Mouse (Mus musculus) effector memory CD4-positive, alpha-beta T cell, adult 7 months (primary cell): ENCODE results near the gene Tbc1d2b. TPM values are rescaled to one million over a fixed set of nuclear protein-coding genes. Genes with fewer than 3 reads are reported as not detected.

Experiments
- polyA plus RNA-seq: library from polyadenylated mRNA; unstranded; fragments of 100-300 nt; shearing (Covaris generic); gene quantifications from one replicate; pipeline ENCODE4 v1.2.1, GENCODE M21; 2017

The Tbc1d2b gene
- 34.2 TPM for polyA plus RNA-seq

GRCm38 (mm10) chr9:90270193-90270943 lies at the start of gene Tbc1d2b:
Tbc1d2b (minus strand) TSS chr9:90270804.

GRCm38 (mm10) chr9:90162926-90163748 lies 107.5 kb downstream of the Tbc1d2b start, which contains the start of gene Adamts7:
Adamts7 (plus strand) TSS chr9:90163069.

Other genes with a start within 250 kb of the Tbc1d2b start
- gene Ctsh, start 216.7 kb downstream of the Tbc1d2b start, polyA plus RNA-seq, result not detected
- 343 TPM for gene Morf4l1, start 156.0 kb downstream of the Tbc1d2b start, polyA plus RNA-seq
- gene Adamts7, start 107.7 kb downstream of the Tbc1d2b start, polyA plus RNA-seq, result 0.10 TPM